Mouse (Mus musculus) heart, postnatal 0 days (tissue): Measurements from ENCODE around the gene Sh3yl1.

Source experiments
- CTCF ChIP-seq: IDR thresholded peaks from 2 replicates; pipeline ENCODE4 v1.5.1; 2016; ENCODE audit warnings: antibody characterized with exemption, control low read depth, low read depth
- EP300 ChIP-seq: IDR thresholded peaks from 2 replicates; pipeline ENCODE4 v1.6.1; 2016; ENCODE audit warnings: antibody characterized with exemption, low read depth

GRCm38 (mm10) chr12:30943057-30943986, 31.9 kb downstream of the Sh3yl1 start:
- TF ChIP-seq CTCF = no peak
- no peak for TF ChIP-seq EP300
